Mouse (Mus musculus) bone marrow macrophage, adult 2 months (primary cell): Measurements from ENCODE around the gene Rnf19b.

Source experiments
- CTCF ChIP-seq: IDR thresholded peaks from 2 replicates; pipeline ENCODE4 v1.5.1; 2012; ENCODE audit warnings: low read depth, mild to moderate bottlenecking, low read length, moderate library complexity
- POLR2A ChIP-seq: IDR thresholded peaks from 2 replicates; pipeline ENCODE4 v1.6.1; 2012; ENCODE audit warnings: mild to moderate bottlenecking, low read depth, low read length, borderline replicate concordance

DNA sequence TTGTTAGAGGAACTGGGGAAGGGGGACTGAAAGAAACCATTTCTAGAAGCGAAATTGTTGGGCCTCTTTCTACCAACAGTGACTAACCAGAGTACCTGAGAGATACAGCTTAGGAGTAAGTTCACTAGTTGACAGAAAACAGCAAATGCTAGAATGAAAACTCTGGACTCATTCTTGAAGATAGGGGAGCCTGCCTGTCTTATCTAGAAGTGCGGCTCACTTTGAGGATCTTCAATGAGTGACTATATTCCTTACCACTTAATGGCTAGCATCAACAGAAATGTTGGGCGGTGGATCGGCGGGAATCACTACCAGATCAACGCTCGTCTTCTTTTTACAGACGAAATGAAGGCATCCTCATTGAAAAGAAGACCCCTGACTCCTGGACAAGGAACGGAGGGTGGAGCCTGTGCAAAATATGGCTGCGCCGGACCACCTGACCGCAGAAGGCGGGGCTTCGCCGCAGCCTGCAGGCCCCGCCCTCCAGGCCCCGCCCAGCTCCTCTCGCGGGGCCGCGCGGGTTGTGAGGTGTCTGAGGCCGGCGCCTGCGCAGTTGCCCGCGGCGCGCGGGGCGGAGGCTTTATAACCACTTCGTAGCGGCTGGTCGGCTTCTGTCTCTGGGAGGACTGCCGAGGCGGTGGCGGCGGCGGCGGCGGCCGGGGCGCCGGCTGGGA lies 401 bp upstream of the Rnf19b start:
- TF ChIP-seq CTCF (no peak), POLR2A (0 out of 2 replicates have a peak, but pooled peaks have one; percentile 77)
